Mouse (Mus musculus): ENCODE measurements around the gene Slc25a5. TPM values are rescaled to one million over a fixed set of nuclear protein-coding genes. Genes with fewer than 3 reads are reported as not detected.

Slc25a5 gene
- polyA plus RNA-seq, 2 experiments = 362 to 536 TPM

- peak overlapping the region; percentile 24 for H3K4me3 ChIP-seq (replicated peaks; ENCODE audit: low read length)
- WGBS = 31% methylated on average over 19 of the region's 19 CpGs
Observed at GRCm38 (mm10) chrX:36833397-36834084, 38.1 kb downstream of the Slc25a5 start.

GRCm38 (mm10) chrX:36837069-36837676 is 41.7 kb downstream of the Slc25a5 start:
- H3K36me3 ChIP-seq (ENCODE audit: control insufficient read depth, insufficient read depth, low read length) = no peaks in the 10 kb centered on the region
- no peak overlapping the region for H3K27ac ChIP-seq (replicated peaks; ENCODE audit: low read depth, low read length)
- H3K4me2 ChIP-seq (replicated peaks; ENCODE audit: low read depth, low read length, severe bottlenecking) = no peak overlapping the region
- no peak for TF ChIP-seq POLR2A (IDR thresholded peaks at IDR 0.05; ENCODE audit: borderline replicate concordance, extremely low read depth, insufficient read depth, insufficient read length)
- H3K27me3 ChIP-seq (ENCODE audit: control insufficient read depth, insufficient read depth, low read length) = no peaks in the 10 kb centered on the region
- H3K4me3 ChIP-seq (replicated peaks; ENCODE audit: low read length) = no peak overlapping the region
- DNase-seq (ENCODE audit: low spot score) (no peak), ATAC-seq (ENCODE audit: low FRiP score, low read depth) (no peak)
- no peaks in the 10 kb centered on the region for H3K4me1 ChIP-seq (ENCODE audit: control insufficient read depth, insufficient read depth, low read length)
- no peaks in the 10 kb centered on the region for H3K9me3 ChIP-seq (ENCODE audit: control insufficient read depth, low read length)
- WGBS = 65% methylated on average over 6 of the region's 6 CpGs
- H3K9ac ChIP-seq (ENCODE audit: low read depth, low read length, severe bottlenecking) = no peak overlapping the region

More at GRCm38 (mm10) chrX:36833397-36834084, 38.1 kb downstream of the Slc25a5 start:
- no peaks in the 10 kb centered on the region for H3K4me1 ChIP-seq (ENCODE audit: control insufficient read depth, insufficient read depth, low read length)
- ATAC-seq (ENCODE audit: low FRiP score, low read depth) (peak; percentile 63; the same call in 1 of the 2 replicates), DNase-seq (ENCODE audit: low spot score) (peak; percentile 34)
- H3K4me2 ChIP-seq (replicated peaks; ENCODE audit: low read depth, low read length, severe bottlenecking) = peak overlapping the region; percentile 38
- H3K36me3 ChIP-seq (ENCODE audit: control insufficient read depth, insufficient read depth, low read length) = no peaks in the 10 kb centered on the region
- H3K27me3 ChIP-seq (ENCODE audit: control insufficient read depth, insufficient read depth, low read length) = no peaks in the 10 kb centered on the region
- H3K9ac ChIP-seq (ENCODE audit: low read depth, low read length, severe bottlenecking) = peak overlapping the region; percentile 36; the same call in 1 of the 2 replicates
- no peaks in the 10 kb centered on the region for H3K9me3 ChIP-seq (ENCODE audit: control insufficient read depth, low read length)
- TF ChIP-seq POLR2A (IDR thresholded peaks at IDR 0.05; ENCODE audit: borderline replicate concordance, extremely low read depth, insufficient read depth, insufficient read length) = no peak
- no peak overlapping the region for H3K27ac ChIP-seq (replicated peaks; ENCODE audit: low read depth, low read length)

- Histone ChIP-seq H3K4me2 (replicated peaks; ENCODE audit: low read depth, low read length, severe bottlenecking) (no peak overlapping the region), H3K4me3 (replicated peaks; ENCODE audit: low read length) (no peak overlapping the region), H3K36me3 (ENCODE audit: control insufficient read depth, insufficient read depth, low read length) (no peaks in the 10 kb centered on the region), H3K9ac (ENCODE audit: low read depth, low read length, severe bottlenecking) (no peak overlapping the region), H3K9me3 (ENCODE audit: control insufficient read depth, low read length) (no peaks in the 10 kb centered on the region), H3K27me3 (ENCODE audit: control insufficient read depth, insufficient read depth, low read length) (no peaks in the 10 kb centered on the region), H3K27ac (replicated peaks; ENCODE audit: low read depth, low read length) (no peak overlapping the region), H3K4me1 (ENCODE audit: control insufficient read depth, insufficient read depth, low read length) (no peaks in the 10 kb centered on the region)
- no peak for TF ChIP-seq POLR2A (IDR thresholded peaks at IDR 0.05; ENCODE audit: borderline replicate concordance, extremely low read depth, insufficient read depth, insufficient read length)
- WGBS = 80% methylated on average over 7 of the region's 7 CpGs
- ATAC-seq (ENCODE audit: low FRiP score, low read depth) = no peak
- DNase-seq (ENCODE audit: low spot score) = no peak
Observed at GRCm38 (mm10) chrX:36839391-36839790, 43.9 kb downstream of the Slc25a5 start.

- no peak for TF ChIP-seq POLR2A (IDR thresholded peaks at IDR 0.05; ENCODE audit: borderline replicate concordance, extremely low read depth, insufficient read depth, insufficient read length)
- H3K4me3 ChIP-seq (replicated peaks; ENCODE audit: low read length) = no peak overlapping the region
- no peak for DNase-seq (ENCODE audit: low spot score)
- H3K27me3 ChIP-seq (ENCODE audit: control insufficient read depth, insufficient read depth, low read length) = no peaks in the 10 kb centered on the region
- no peak overlapping the region for H3K9ac ChIP-seq (ENCODE audit: low read depth, low read length, severe bottlenecking)
- 87% methylated on average over 6 of the region's 6 CpGs for WGBS
- no peaks in the 10 kb centered on the region for H3K9me3 ChIP-seq (ENCODE audit: control insufficient read depth, low read length)
- no peak for ATAC-seq (ENCODE audit: low FRiP score, low read depth)
- H3K27ac ChIP-seq (replicated peaks; ENCODE audit: low read depth, low read length) = no peak overlapping the region
- no peaks in the 10 kb centered on the region for H3K4me1 ChIP-seq (ENCODE audit: control insufficient read depth, insufficient read depth, low read length)
- no peaks in the 10 kb centered on the region for H3K36me3 ChIP-seq (ENCODE audit: control insufficient read depth, insufficient read depth, low read length)
- no peak overlapping the region for H3K4me2 ChIP-seq (replicated peaks; ENCODE audit: low read depth, low read length, severe bottlenecking)
Observed at GRCm38 (mm10) chrX:36841698-36842097, 46.2 kb downstream of the Slc25a5 start.

GRCm38 (mm10) chrX:36843346-36843990 is 48.0 kb downstream of the Slc25a5 start:
- DNase-seq (ENCODE audit: low spot score) (no peak), ATAC-seq (ENCODE audit: low FRiP score, low read depth) (no peak)
- Histone ChIP-seq H3K4me2 (replicated peaks; ENCODE audit: low read depth, low read length, severe bottlenecking) (no peak overlapping the region), H3K9me3 (ENCODE audit: control insufficient read depth, low read length) (no peaks in the 10 kb centered on the region), H3K4me1 (ENCODE audit: control insufficient read depth, insufficient read depth, low read length) (no peaks in the 10 kb centered on the region), H3K9ac (ENCODE audit: low read depth, low read length, severe bottlenecking) (no peak overlapping the region), H3K27me3 (ENCODE audit: control insufficient read depth, insufficient read depth, low read length) (no peaks in the 10 kb centered on the region), H3K4me3 (replicated peaks; ENCODE audit: low read length) (no peak overlapping the region), H3K36me3 (ENCODE audit: control insufficient read depth, insufficient read depth, low read length) (no peaks in the 10 kb centered on the region), H3K27ac (replicated peaks; ENCODE audit: low read depth, low read length) (no peak overlapping the region)
- 70% methylated on average over 4 of the region's 4 CpGs for WGBS
- no peak for TF ChIP-seq POLR2A (IDR thresholded peaks at IDR 0.05; ENCODE audit: borderline replicate concordance, extremely low read depth, insufficient read depth, insufficient read length)
